ENCODE assay signal across 22 mouse cellular contexts in the genomic region with DNA sequence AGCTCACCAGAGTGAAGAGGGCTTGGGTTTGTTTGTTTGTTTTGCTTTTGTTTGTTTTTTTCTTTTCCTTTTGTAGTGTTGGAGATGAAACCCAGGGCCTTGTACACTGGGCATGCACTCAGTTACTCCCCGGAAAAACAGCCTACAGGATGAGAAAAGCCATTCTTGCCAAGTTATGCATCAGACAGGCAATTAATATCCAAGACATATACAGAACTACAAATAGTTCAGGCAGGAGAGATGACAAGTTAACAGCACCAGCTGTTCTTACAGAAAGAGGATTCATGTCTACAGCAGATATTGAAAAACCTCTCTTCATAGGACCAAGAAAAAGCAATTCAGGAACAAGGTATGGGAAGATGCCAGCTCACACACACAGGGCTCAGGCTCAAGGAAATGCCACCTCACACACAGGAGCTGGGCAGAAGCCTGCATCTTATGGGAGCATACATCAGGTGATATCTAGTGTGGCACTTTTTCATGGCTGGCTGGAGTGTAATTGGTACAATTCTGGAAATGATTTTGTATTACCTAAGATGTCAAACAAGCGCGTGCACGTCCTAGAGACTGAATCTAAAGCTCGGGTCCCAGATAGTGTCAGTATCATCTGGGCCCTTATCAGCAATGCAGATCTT.
DNase-seq lines count a peak whose midpoint lies in the region; ATAC-seq and TF ChIP-seq lines count a peak whose summit lies in the region.
"Had no signal": no experiment of that assay in that cellular context is flagged by ENCODE, and none has a peak within 500 bp of the region (broad histone marks: within the 10 kb centered on the region; RNA-seq: fewer than 3 reads in every experiment).

No protein-coding gene starts in this region.

- H3K9me3 ChIP-seq in kidney, postnatal 0 days (replicated peaks; ENCODE audit: low read length) = no peaks in the 10 kb centered on the region
- H3K9me3 ChIP-seq in lung, embryonic 15.5 days = no peaks in the 10 kb centered on the region
- H3K9me3 ChIP-seq in stomach, embryonic 15.5 days = no peaks in the 10 kb centered on the region
- H3K9me3 ChIP-seq: forebrain, embryonic 15.5 days; hindbrain, embryonic 15.5 days had no signal

- H3K4me2 ChIP-seq in kidney, postnatal 0 days (ENCODE audit: low read length) = no peak overlapping the region
- no peak overlapping the region for H3K4me2 ChIP-seq in lung, embryonic 15.5 days
- H3K4me2 ChIP-seq in stomach, embryonic 15.5 days = no peak overlapping the region
- H3K4me2 ChIP-seq: forebrain, embryonic 15.5 days; heart, embryonic 12.5 days; hindbrain, embryonic 15.5 days; midbrain, embryonic 11.5 days had no signal

- TF ChIP-seq CTCF in kidney, postnatal 0 days (IDR thresholded peaks at IDR 0.05; ENCODE audit: low read depth) = no peak

- peak overlapping the region; percentile 0; the same call in 1 of the 2 replicates for H3K27ac ChIP-seq in kidney, postnatal 0 days
- peak overlapping the region; percentile 49; the same call in 1 of the 2 replicates for H3K27ac ChIP-seq in lung, embryonic 15.5 days
- H3K27ac ChIP-seq in stomach, embryonic 15.5 days = 0 out of 2 replicates have a peak overlapping the region, but pooled peaks have one; percentile 26
- H3K27ac ChIP-seq: forebrain, embryonic 15.5 days; hindbrain, embryonic 15.5 days had no signal

- H3K36me3 ChIP-seq in kidney, postnatal 0 days (ENCODE audit: insufficient read depth, low read length) = peaks cover 21% of the 10 kb centered on the region
- H3K36me3 ChIP-seq in lung, embryonic 15.5 days = peaks cover 24% of the 10 kb centered on the region
- H3K36me3 ChIP-seq in stomach, embryonic 15.5 days = peaks cover 12% of the 10 kb centered on the region; the same call in 1 of the 2 replicates

- ATAC-seq in frontal cortex, adult (ENCODE audit: low TSS enrichment) = peak; percentile 24
- ATAC-seq in kidney, postnatal 0 days (replicated peaks; ENCODE audit: low FRiP score, low read depth) = no peak
- peak; percentile 52; the same call in 1 of the 2 replicates for ATAC-seq in lung, embryonic 15.5 days (ENCODE audit: borderline replicate concordance, extremely low read depth, low FRiP score, low TSS enrichment)
- no peak for ATAC-seq in stomach, embryonic 15.5 days (ENCODE audit: insufficient read depth, low FRiP score, low read depth)
- ATAC-seq: activated CD4-positive, CD25-positive, alpha-beta regulatory T cell, adult 4 months; CD4-positive, CD25-positive, alpha-beta regulatory T cell, adult 4 months; forebrain, embryonic 15.5 days had no signal

- no peak overlapping the region for H3K9ac ChIP-seq in kidney, postnatal 0 days (ENCODE audit: low read depth, low read length)
- no peak overlapping the region for H3K9ac ChIP-seq in lung, embryonic 15.5 days
- no peak overlapping the region for H3K9ac ChIP-seq in stomach, embryonic 15.5 days
- H3K9ac ChIP-seq: forebrain, embryonic 15.5 days; heart, embryonic 12.5 days; hindbrain, embryonic 15.5 days had no signal

- 81% methylated on average over 5 of the region's 5 CpGs for WGBS in kidney, postnatal 0 days
- 61% methylated on average over 5 of the region's 5 CpGs for WGBS in lung, embryonic 15.5 days
- 65% methylated on average over 5 of the region's 5 CpGs for WGBS in stomach, embryonic 15.5 days

- no peaks in the 10 kb centered on the region for H3K27me3 ChIP-seq in kidney, postnatal 0 days (ENCODE audit: insufficient read depth, low read length)
- H3K27me3 ChIP-seq in lung, embryonic 15.5 days = no peaks in the 10 kb centered on the region
- H3K27me3 ChIP-seq in stomach, embryonic 15.5 days (replicated peaks) = no peaks in the 10 kb centered on the region
- H3K27me3 ChIP-seq: forebrain, embryonic 15.5 days; heart, embryonic 12.5 days; hindbrain, embryonic 15.5 days had no signal

- no peaks in the 10 kb centered on the region; the same call in 1 of the 2 replicates for H3K4me1 ChIP-seq in kidney, postnatal 0 days (replicated peaks; ENCODE audit: insufficient read depth, low read length)
- H3K4me1 ChIP-seq in lung, embryonic 15.5 days = 0 out of 2 replicates have a peak, but pooled peaks cover 9% of the 10 kb centered on the region
- peaks cover 3% of the 10 kb centered on the region; the same call in 1 of the 2 replicates for H3K4me1 ChIP-seq in stomach, embryonic 15.5 days
- H3K4me1 ChIP-seq: forebrain, embryonic 15.5 days; hindbrain, embryonic 15.5 days had no signal

- no peak overlapping the region for H3K4me3 ChIP-seq in kidney, postnatal 0 days (replicated peaks; ENCODE audit: low read depth, low read length)
- no peak overlapping the region for H3K4me3 ChIP-seq in lung, embryonic 15.5 days
- H3K4me3 ChIP-seq in stomach, embryonic 15.5 days (replicated peaks) = no peak overlapping the region
- H3K4me3 ChIP-seq: forebrain, embryonic 15.5 days; gastrocnemius, adult 2 months; heart, embryonic 12.5 days; hindbrain, embryonic 15.5 days had no signal

- no peak for DNase-seq in frontal cortex, postnatal 14 days (ENCODE audit: low spot score in 2 of 2)
- peak; percentile 64 for DNase-seq in kidney, postnatal 0 days (ENCODE audit: low spot score)
- DNase-seq in kidney, postnatal 14 days = no peak
- DNase-seq in lung, adult 18-20 months = no peak
- DNase-seq: adrenal gland, postnatal 10 days; cerebellum, adult 9-11 months; gastrocnemius, adult 2 months; heart, postnatal 14 days; kidney, adult 2 months; left cerebral cortex, postnatal 4 days; lung, postnatal 36 days; retina, postnatal 1 day; thymus, postnatal 14 days had no signal

Comparison
In these comparisons a context has a peak if more than half of its experiments do, and no peak if none do; other contexts are left out.
1. ATAC-seq: peak in frontal cortex, adult (single experiment) and lung, embryonic 15.5 days (single experiment); none in kidney, postnatal 0 days (single experiment) and stomach, embryonic 15.5 days (single experiment).
2. Peak in every context shown above with its lines, with median percentiles within 50 percentile points of each other: H3K27ac ChIP-seq.